Mouse (Mus musculus) neural tube, embryonic 14.5 days (tissue): ENCODE results near the gene Mlxipl. TPM values are rescaled to one million over a fixed set of nuclear protein-coding genes. Genes with fewer than 3 reads are reported as not detected.
A peak's percentile ranks its signal among the peaks of the same experiment; 100 is the strongest.
"Not testable (repeated sequence)": the region's sequence is repeated elsewhere in the genome, so short reads cannot be mapped to it uniquely, and the experiment has no call there.

Experiments used
- ATAC-seq: fragments of 200-750 bp; cut with Nextera tagmentation; 2 replicates; pipeline ENCODE4 v1.8.0; 2017; ENCODE audit warnings: low read depth, mild to moderate bottlenecking, moderate TSS enrichment, moderate library complexity
- H3K27ac ChIP-seq: fragments of 300-500 bp; sonication (generic); 2 replicates; pipeline ENCODE4 v1.5.1; 2014; ENCODE audit warnings: low read depth, mild to moderate bottlenecking, control low read depth, low read length, moderate library complexity, mixed read lengths
- H3K27me3 ChIP-seq: fragments of 300-500 bp; sonication (generic); 2 replicates; pipeline ENCODE4 v1.6.1; 2014; ENCODE audit warnings: low read length; ENCODE audit not compliant: control insufficient read depth, insufficient read depth
- H3K36me3 ChIP-seq: fragments of 300-500 bp; sonication (generic); 2 replicates; pipeline ENCODE4 v1.6.1; 2014; ENCODE audit warnings: low read length, mixed read lengths; ENCODE audit not compliant: control insufficient read depth, insufficient read depth
- H3K4me1 ChIP-seq: fragments of 300-500 bp; sonication (generic); 2 replicates; pipeline ENCODE4 v1.6.1; 2014; ENCODE audit warnings: low read length; ENCODE audit not compliant: control insufficient read depth, insufficient read depth
- H3K4me2 ChIP-seq: fragments of 300-500 bp; sonication (generic); 2 replicates; pipeline ENCODE4 v1.6.1; 2014; ENCODE audit warnings: mild to moderate bottlenecking, low read depth, low read length, control low read depth
- H3K4me3 ChIP-seq: fragments of 300-500 bp; sonication (generic); 2 replicates; pipeline ENCODE4 v1.5.1; 2014; ENCODE audit warnings: low read depth, low read length, control low read depth, mixed read lengths
- H3K9ac ChIP-seq: fragments of 300-500 bp; sonication (generic); replicated peaks from 2 replicates; pipeline ENCODE4 v1.6.1; 2014; ENCODE audit warnings: low read depth, mild to moderate bottlenecking, control low read depth, low read length, mixed read lengths
- H3K9me3 ChIP-seq: fragments of 300-500 bp; sonication (generic); 2 replicates; pipeline ENCODE4 v1.6.1; 2016; ENCODE audit warnings: low read length; ENCODE audit not compliant: control insufficient read depth
- WGBS: fragments of 180-500 bp; shearing (Covaris S2); extraction: QIAGEN DNeasy Blood & Tissue Kit; methylation state at CpG from one replicate; pipeline ENCODE4 v1.1.7; 2014; 5-methylcytosine and 5-hydroxymethylcytosine counted together
- polyA plus RNA-seq: library from polyadenylated mRNA; unstranded; fragments of >200 nt; fragmentation: Nextera tagmentation; extraction: Ambion mirVana; gene quantifications from 2 replicates; pipeline ENCODE4 v1.2.1, GENCODE M21; 2014

Mlxipl gene
- 0.27 and 0.89 TPM in 2 replicates for polyA plus RNA-seq

GRCm38 (mm10) chr5:135089653-135090052 is at the start of gene Mlxipl:
Gene Mlxipl (plus strand): TSS chr5:135089890.
- no peak for ATAC-seq
- H3K36me3 ChIP-seq = no peaks in the 10 kb centered on the region
- no peak within 1 kb of the TSS for H3K4me3 ChIP-seq
- H3K4me1 ChIP-seq = no peaks in the 10 kb centered on the region
- H3K9me3 ChIP-seq = no peaks in the 10 kb centered on the region
- no peak within 1 kb of the TSS for H3K27ac ChIP-seq
- H3K9ac ChIP-seq = no peak within 1 kb of the TSS
- WGBS = 4% methylated on average over 38 of the region's 39 CpGs
- H3K4me2 ChIP-seq = no peak within 1 kb of the TSS
- peaks cover 23% of the 10 kb centered on the region for H3K27me3 ChIP-seq

- no peak overlapping the region for H3K4me2 ChIP-seq
- no peaks in the 10 kb centered on the region for H3K9me3 ChIP-seq
- no peak for ATAC-seq
- H3K9ac ChIP-seq = no peak overlapping the region
- no peak overlapping the region for H3K27ac ChIP-seq
- no peak overlapping the region for H3K4me3 ChIP-seq
- H3K27me3 ChIP-seq = no peaks in the 10 kb centered on the region
- no peaks in the 10 kb centered on the region for H3K36me3 ChIP-seq
- 55% methylated on average over 6 of the region's 6 CpGs for WGBS
- no peaks in the 10 kb centered on the region for H3K4me1 ChIP-seq
Observed at GRCm38 (mm10) chr5:135040059-135040458, 49.6 kb upstream of the Mlxipl start.

DNA sequence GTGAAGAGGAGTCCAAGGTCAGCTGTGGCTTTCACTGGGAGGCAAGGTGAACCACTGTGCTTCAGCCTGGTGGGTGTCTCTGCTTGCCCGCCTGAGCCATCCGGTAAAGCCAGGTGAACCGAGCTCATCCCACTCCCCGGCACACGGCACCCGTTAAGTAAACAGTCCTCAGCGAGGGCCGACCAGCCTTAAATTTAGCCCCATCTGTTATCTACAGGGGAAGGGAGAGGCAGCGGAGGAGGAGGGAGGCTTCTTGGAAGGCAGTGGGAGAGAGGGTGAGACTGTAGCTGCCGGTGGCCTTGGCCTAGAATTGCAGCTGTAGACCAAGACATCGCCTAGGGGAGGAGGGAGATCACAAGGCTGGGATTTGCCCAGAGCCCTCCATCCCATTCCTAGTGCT is 48.9 kb upstream of the Mlxipl start:
- Histone ChIP-seq H3K27me3 (no peaks in the 10 kb centered on the region), H3K4me1 (no peaks in the 10 kb centered on the region), H3K4me2 (no peak overlapping the region), H3K36me3 (no peaks in the 10 kb centered on the region; the same call in 1 of the 2 replicates), H3K9ac (no peak overlapping the region), H3K27ac (no peak overlapping the region), H3K4me3 (no peak overlapping the region), H3K9me3 (no peaks in the 10 kb centered on the region)
- 84% methylated on average over 11 of the region's 11 CpGs for WGBS
- no peak for ATAC-seq

DNA sequence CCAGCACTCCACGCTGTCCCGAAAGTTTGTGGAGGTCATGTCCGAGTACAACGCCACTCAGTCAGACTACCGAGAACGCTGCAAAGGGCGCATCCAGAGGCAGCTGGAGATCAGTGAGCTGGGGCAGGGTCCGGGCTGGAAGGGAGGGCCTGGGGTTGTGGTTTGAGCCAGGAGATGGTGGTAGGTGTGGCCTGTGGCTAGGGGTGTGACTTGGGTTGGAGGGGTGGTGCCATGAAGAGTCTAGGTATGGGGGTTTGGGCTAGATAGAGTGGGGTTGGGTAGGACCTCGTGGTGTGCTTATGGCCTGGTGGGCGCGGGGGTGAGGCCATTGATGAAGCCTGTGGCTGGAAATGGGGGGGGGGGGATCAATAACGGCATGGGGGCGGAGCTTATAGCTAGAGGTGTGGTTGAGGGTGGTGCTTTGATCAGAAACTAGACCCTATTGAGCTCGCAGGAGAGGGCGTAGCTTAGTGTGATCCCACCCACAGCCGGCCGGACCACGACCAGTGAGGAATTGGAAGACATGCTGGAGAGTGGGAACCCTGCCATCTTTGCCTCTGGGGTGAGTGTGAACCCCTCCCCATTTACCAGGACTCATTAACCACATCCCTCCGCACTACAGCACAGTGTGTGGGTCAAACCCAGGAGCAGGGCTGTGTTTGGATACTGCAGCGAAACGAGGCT is 47.4 kb upstream of the Mlxipl start:
- H3K4me2 ChIP-seq = no peak overlapping the region
- H3K9ac ChIP-seq = no peak overlapping the region
- WGBS = 26% methylated on average over 20 of the region's 21 CpGs
- no peaks in the 10 kb centered on the region for H3K27me3 ChIP-seq
- H3K4me1 ChIP-seq = no peaks in the 10 kb centered on the region
- H3K36me3 ChIP-seq = no peaks in the 10 kb centered on the region; the same call in 1 of the 2 replicates
- no peak overlapping the region for H3K4me3 ChIP-seq
- no peak for ATAC-seq
- no peaks in the 10 kb centered on the region for H3K9me3 ChIP-seq
- H3K27ac ChIP-seq = no peak overlapping the region

DNA sequence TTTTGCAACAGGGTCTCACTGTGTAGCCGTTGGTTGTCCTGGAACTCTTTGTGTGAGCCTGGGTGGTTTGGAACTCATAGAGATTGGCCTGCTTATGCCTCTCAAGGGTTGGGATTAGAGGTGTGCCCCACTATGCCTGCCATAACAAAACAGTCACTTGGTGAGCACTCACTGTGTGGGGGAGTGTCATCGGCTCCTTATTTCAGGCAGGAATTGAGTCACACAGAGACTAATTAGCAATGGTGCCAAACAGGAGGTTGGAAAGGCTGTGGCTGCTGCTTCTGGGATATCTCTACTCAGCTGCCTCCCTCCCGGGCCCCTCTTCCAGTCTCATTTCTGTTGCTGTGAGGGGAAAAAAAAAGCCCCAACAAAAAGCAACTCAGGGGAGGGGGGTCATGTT is 45.1 kb upstream of the Mlxipl start:
- H3K36me3 ChIP-seq = no peaks in the 10 kb centered on the region; the same call in 1 of the 2 replicates
- H3K27me3 ChIP-seq = no peaks in the 10 kb centered on the region
- 88% methylated on average over 3 of the region's 3 CpGs for WGBS
- ATAC-seq = no peak
- H3K4me3 ChIP-seq = no peak overlapping the region
- H3K9me3 ChIP-seq = no peaks in the 10 kb centered on the region
- no peak overlapping the region for H3K9ac ChIP-seq
- H3K4me1 ChIP-seq = no peaks in the 10 kb centered on the region
- no peak overlapping the region for H3K27ac ChIP-seq
- H3K4me2 ChIP-seq = no peak overlapping the region

DNA sequence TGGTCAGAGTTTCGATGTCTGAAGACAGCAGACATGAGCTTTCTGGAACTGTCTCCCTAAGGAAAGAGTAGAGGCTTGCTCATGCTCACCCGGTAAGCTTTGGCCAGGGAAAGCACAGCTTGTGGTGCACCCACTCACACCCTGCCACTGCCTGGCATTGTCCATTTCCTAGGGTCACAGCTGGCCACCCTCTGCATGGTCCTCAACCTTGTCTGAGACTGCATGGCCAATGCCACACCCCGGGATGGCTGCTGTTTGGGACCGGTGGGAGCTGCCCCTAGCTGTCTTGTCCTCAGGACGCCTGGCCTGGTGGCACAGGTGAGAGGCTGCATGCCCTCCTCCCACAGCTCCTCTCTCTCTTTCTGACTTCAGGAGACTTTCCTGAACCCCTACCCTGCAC is 41.2 kb upstream of the Mlxipl start:
- H3K9me3 ChIP-seq = no peaks in the 10 kb centered on the region
- 96% methylated on average over 5 of the region's 5 CpGs for WGBS
- no peak overlapping the region for H3K27ac ChIP-seq
- no peaks in the 10 kb centered on the region for H3K4me1 ChIP-seq
- H3K4me2 ChIP-seq = no peak overlapping the region
- H3K4me3 ChIP-seq = no peak overlapping the region
- no peak overlapping the region for H3K9ac ChIP-seq
- H3K36me3 ChIP-seq = peaks cover 19% of the 10 kb centered on the region; the same call in 1 of the 2 replicates
- no peaks in the 10 kb centered on the region for H3K27me3 ChIP-seq
- ATAC-seq = no peak

GRCm38 (mm10) chr5:135049268-135049667 is 40.4 kb upstream of the Mlxipl start:
- H3K9ac ChIP-seq, H3K27me3 ChIP-seq, H3K4me3 ChIP-seq, H3K9me3 ChIP-seq, H3K4me1 ChIP-seq, ATAC-seq, H3K27ac ChIP-seq, H3K4me2 ChIP-seq: not testable (repeated sequence)
- WGBS = 93% methylated on average over 6 of the region's 6 CpGs
- H3K36me3 ChIP-seq = peaks cover 20% of the 10 kb centered on the region; the same call in 1 of the 2 replicates

DNA sequence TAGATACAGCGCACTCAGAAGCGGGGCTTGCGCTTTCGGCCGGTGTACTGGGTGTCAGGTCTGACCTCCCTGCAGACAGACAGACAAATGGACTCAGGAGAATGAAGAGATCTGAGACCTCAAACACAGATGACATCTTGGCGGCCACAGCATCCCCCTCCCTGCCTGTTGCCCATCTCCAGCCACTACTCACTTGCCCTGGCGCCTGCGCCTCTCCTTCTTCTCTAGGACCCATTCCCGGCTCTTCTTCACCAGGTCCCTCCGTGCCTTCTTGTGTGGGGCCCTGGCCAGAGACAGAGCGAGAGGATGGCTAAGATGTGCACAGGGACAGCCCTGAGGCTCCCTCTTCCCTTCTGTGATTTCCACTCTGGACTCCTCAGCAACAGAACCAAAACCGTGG is 36.3 kb upstream of the Mlxipl start:
- 92% methylated on average over 12 of the region's 12 CpGs for WGBS
- Histone ChIP-seq H3K36me3 (peaks cover 27% of the 10 kb centered on the region), H3K9me3 (no peaks in the 10 kb centered on the region), H3K4me3 (no peak overlapping the region), H3K4me1 (no peaks in the 10 kb centered on the region), H3K9ac (no peak overlapping the region), H3K27me3 (no peaks in the 10 kb centered on the region), H3K4me2 (no peak overlapping the region), H3K27ac (no peak overlapping the region)
- no peak for ATAC-seq

- Histone ChIP-seq H3K27me3 (no peaks in the 10 kb centered on the region), H3K36me3 (peaks cover 16% of the 10 kb centered on the region), H3K4me1 (peaks cover 20% of the 10 kb centered on the region), H3K4me2 (peak within 1 kb of the TSS; percentile 84), H3K4me3 (peak within 1 kb of the TSS; percentile 85), H3K9me3 (no peaks in the 10 kb centered on the region), H3K9ac (peak within 1 kb of the TSS; percentile 82), H3K27ac (peak within 1 kb of the TSS; percentile 62)
- WGBS = under 1% methylated on average over 52 of the region's 52 CpGs
- ATAC-seq = peak; percentile 97
Observed at GRCm38 (mm10) chr5:135063629-135064381, 25.9 kb upstream of the Mlxipl start, which contains the start of gene Dnajc30. Gene Dnajc30 (plus strand): TSS chr5:135064202.
